Mouse (Mus musculus) spleen, adult 18-20 months (tissue): ENCODE results near the gene Ube2c.
A peak's percentile ranks its signal among the peaks of the same experiment; 100 is the strongest.
"Not testable (repeated sequence)": the region's sequence is repeated elsewhere in the genome, so short reads cannot be mapped to it uniquely, and the experiment has no call there.

ENCODE experiments used
- DNase-seq, 2 experiments: peaks; one replicate each; pipeline ENCODE4 v3.0.0; 2022; ENCODE audit warnings: mixed read lengths in 2 of 2

Ube2c gene

GRCm38 (mm10) chr2:164790451-164790850 is 20.8 kb downstream of the Ube2c start:
- no peak for DNase-seq

GRCm38 (mm10) chr2:164791841-164792261 is 22.2 kb downstream of the Ube2c start:
- DNase-seq, result no peak

GRCm38 (mm10) chr2:164792400-164793190 is 22.9 kb downstream of the Ube2c start:
- no peak for DNase-seq

- peak; percentile 28 to 63 for DNase-seq
Measured at GRCm38 (mm10) chr2:164793236-164793635, 23.5 kb downstream of the Ube2c start.

- no peak for DNase-seq
Measured at GRCm38 (mm10) chr2:164793772-164794171, 24.1 kb downstream of the Ube2c start.

- peak; percentile 39 to 62 for DNase-seq
Measured at GRCm38 (mm10) chr2:164794293-164794692, 24.6 kb downstream of the Ube2c start.

GRCm38 (mm10) chr2:164795868-164796267 is 26.2 kb downstream of the Ube2c start:
- no peak for DNase-seq

- DNase-seq, result not testable (repeated sequence)
Measured at GRCm38 (mm10) chr2:164798554-164798953, 28.9 kb downstream of the Ube2c start.

- DNase-seq, result no peak
Measured at GRCm38 (mm10) chr2:164800252-164801004, 30.7 kb downstream of the Ube2c start.

- no peak for DNase-seq
Measured at GRCm38 (mm10) chr2:164803201-164803920, 33.7 kb downstream of the Ube2c start.

- no peak for DNase-seq
Measured at GRCm38 (mm10) chr2:164803921-164804313, 34.2 kb downstream of the Ube2c start.

GRCm38 (mm10) chr2:164804533-164805331 is 35.0 kb downstream of the Ube2c start, which contains the start of the genes Acot8 and Zswim3:
Gene Acot8 (minus strand): TSS chr2:164804882.
Gene Zswim3 (plus strand): TSS chr2:164805098.
- peak; percentile 95 to 98 for DNase-seq

- no peak for DNase-seq
Measured at GRCm38 (mm10) chr2:164805332-164805718, 35.6 kb downstream of the Ube2c start.

- no peak for DNase-seq
Measured at GRCm38 (mm10) chr2:164806614-164807013, 36.9 kb downstream of the Ube2c start.

GRCm38 (mm10) chr2:164813557-164813956 is 43.9 kb downstream of the Ube2c start:
- DNase-seq, result no peak

- no peak for DNase-seq
Measured at GRCm38 (mm10) chr2:164815348-164815747, 45.6 kb downstream of the Ube2c start.

- no peak for DNase-seq
Measured at GRCm38 (mm10) chr2:164815821-164816220, 46.1 kb downstream of the Ube2c start.

GRCm38 (mm10) chr2:164817206-164817605 is 47.5 kb downstream of the Ube2c start:
- no peak for DNase-seq

GRCm38 (mm10) chr2:164817703-164818102 is 48.0 kb downstream of the Ube2c start:
- no peak for DNase-seq

GRCm38 (mm10) chr2:164821060-164821459 is 51.4 kb downstream of the Ube2c start:
- DNase-seq, result no peak

- DNase-seq, result peak; percentile 97 to 100
Measured at GRCm38 (mm10) chr2:164822636-164823165, 53.0 kb downstream of the Ube2c start, which contains the start of gene Zswim1. Gene Zswim1 (plus strand): TSS chr2:164822686.

GRCm38 (mm10) chr2:164823181-164823585 is 53.5 kb downstream of the Ube2c start:
- DNase-seq, result no peak
